9 mouse cellular contexts compared by ENCODE assay signal in genomic region chr16:77593828-77594421, GRCm38 (mm10). TPM values are rescaled to one million over a fixed set of nuclear protein-coding genes. Genes with fewer than 3 reads are reported as not detected.
A peak's percentile ranks its signal among the peaks of the same experiment; 100 is the strongest.
DNase-seq lines count a peak whose midpoint lies in the region; ATAC-seq and TF ChIP-seq lines count a peak whose summit lies in the region.
"Had no signal": no experiment of that assay in that cellular context is flagged by ENCODE, and none has a peak within 500 bp of the region (broad histone marks: within the 10 kb centered on the region; RNA-seq: fewer than 3 reads in every experiment).

No protein-coding gene starts in this region.

- H3K9ac ChIP-seq in limb, embryonic 12.5 days (replicated peaks) = no peak overlapping the region
- peak overlapping the region; percentile 38 for H3K9ac ChIP-seq in forebrain, embryonic 13.5 days
- H3K9ac ChIP-seq in heart, postnatal 0 days (replicated peaks; ENCODE audit: low read depth, low read length) = peak overlapping the region; percentile 21; the same call in 1 of the 2 replicates

- no peaks in the 10 kb centered on the region for H3K27me3 ChIP-seq in limb, embryonic 12.5 days
- no peaks in the 10 kb centered on the region for H3K27me3 ChIP-seq in limb, embryonic 10.5 days (ENCODE audit: low read depth, poor library complexity, severe bottlenecking)
- H3K27me3 ChIP-seq in forebrain, embryonic 13.5 days = no peaks in the 10 kb centered on the region
- H3K27me3 ChIP-seq in heart, postnatal 0 days (ENCODE audit: control insufficient read depth, insufficient read depth, low read length) = no peaks in the 10 kb centered on the region
- H3K27me3 ChIP-seq: CH12.LX had no signal

- H3K27ac ChIP-seq in limb, embryonic 12.5 days = peak overlapping the region; percentile 1; the same call in 1 of the 2 replicates
- H3K27ac ChIP-seq in limb, embryonic 10.5 days = no peak overlapping the region
- peak overlapping the region; percentile 88 for H3K27ac ChIP-seq in forebrain, embryonic 13.5 days
- H3K27ac ChIP-seq in heart, postnatal 0 days (ENCODE audit: low read depth) = peak overlapping the region; percentile 69

- no peaks in the 10 kb centered on the region for H3K36me3 ChIP-seq in limb, embryonic 12.5 days
- H3K36me3 ChIP-seq in limb, embryonic 10.5 days = no peaks in the 10 kb centered on the region; the same call in 1 of the 2 replicates
- peaks cover 3% of the 10 kb centered on the region; the same call in 1 of the 2 replicates for H3K36me3 ChIP-seq in forebrain, embryonic 13.5 days (ENCODE audit: poor library complexity, severe bottlenecking)
- H3K36me3 ChIP-seq in heart, postnatal 0 days (replicated peaks; ENCODE audit: control insufficient read depth, insufficient read depth, low read length) = 0 out of 2 replicates have a peak, but pooled peaks cover 3% of the 10 kb centered on the region

- peaks cover 5% of the 10 kb centered on the region; the same call in 1 of the 2 replicates for H3K9me3 ChIP-seq in limb, embryonic 12.5 days
- no peaks in the 10 kb centered on the region for H3K9me3 ChIP-seq in limb, embryonic 10.5 days (replicated peaks)
- H3K9me3 ChIP-seq in forebrain, embryonic 13.5 days (replicated peaks) = no peaks in the 10 kb centered on the region
- H3K9me3 ChIP-seq in heart, postnatal 0 days (replicated peaks; ENCODE audit: control insufficient read depth, low read length) = no peaks in the 10 kb centered on the region

- ATAC-seq in limb, embryonic 12.5 days (ENCODE audit: insufficient number of reproducible peaks, insufficient read depth, low FRiP score, low TSS enrichment, low read depth) = no peak
- peak; percentile 86 for ATAC-seq in forebrain, embryonic 13.5 days
- peak; percentile 51; the same call in 1 of the 2 replicates for ATAC-seq in heart, postnatal 0 days (ENCODE audit: insufficient read depth, low read depth)

- no peak overlapping the region for H3K4me2 ChIP-seq in limb, embryonic 12.5 days
- H3K4me2 ChIP-seq in forebrain, embryonic 13.5 days = peak overlapping the region; percentile 56
- H3K4me2 ChIP-seq in heart, postnatal 0 days (ENCODE audit: low read depth, low read length) = peak overlapping the region; percentile 58

- H3K4me3 ChIP-seq in limb, embryonic 12.5 days (replicated peaks) = no peak overlapping the region
- H3K4me3 ChIP-seq in limb, embryonic 10.5 days = no peak overlapping the region
- H3K4me3 ChIP-seq in forebrain, embryonic 13.5 days = peak overlapping the region; percentile 36
- H3K4me3 ChIP-seq in heart, postnatal 0 days (ENCODE audit: low read depth, low read length) = peak overlapping the region; percentile 46

- peaks cover 12% of the 10 kb centered on the region for H3K4me1 ChIP-seq in limb, embryonic 12.5 days (replicated peaks)
- no peaks in the 10 kb centered on the region; the same call in 1 of the 2 replicates for H3K4me1 ChIP-seq in limb, embryonic 10.5 days
- H3K4me1 ChIP-seq in forebrain, embryonic 13.5 days = peaks cover 27% of the 10 kb centered on the region
- no peaks in the 10 kb centered on the region; the same call in 1 of the 2 replicates for H3K4me1 ChIP-seq in heart, postnatal 0 days (ENCODE audit: control insufficient read depth, insufficient read depth)

- TF ChIP-seq CTCF in heart, postnatal 0 days (IDR thresholded peaks at IDR 0.05; ENCODE audit: low read depth) = no peak

- WGBS in limb, embryonic 12.5 days = 64% methylated on average over 12 of the region's 12 CpGs
- 80% methylated on average over 12 of the region's 12 CpGs for WGBS in limb, embryonic 10.5 days
- WGBS in forebrain, embryonic 13.5 days = 9% methylated on average over 12 of the region's 12 CpGs
- whole genome bisulfite sequencing in heart, postnatal 0 days = 13% methylated on average over 12 of the region's 12 CpGs

- no peak for TF ChIP-seq EP300 in heart, postnatal 0 days (IDR thresholded peaks at IDR 0.05; ENCODE audit: low read depth)

- DNase-seq in limb, embryonic 10.5 days (ENCODE audit: low spot score) = no peak
- peak; percentile 50 for DNase-seq in heart, postnatal 0 days (ENCODE audit: low spot score)
- peak; percentile 77 to 78 for DNase-seq in layer of hippocampus, adult 8-10 months (ENCODE audit: low spot score in 2 of 2)
- DNase-seq in lung, postnatal 25 days (ENCODE audit: low spot score) = peak; percentile 32
- peak; percentile 68 for DNase-seq in right cerebral cortex, postnatal 14 days
- DNase-seq in natural killer cell, adult 2 months (ENCODE audit: low spot score in 2 of 2) = no peak

RNA-seq across cellular contexts. Expression of gene Gm11146, which starts 8.0 kb away (rescaled TPM):
- polyA plus RNA-seq in limb, embryonic 12.5 days (2016; fragmentation: Nextera tagmentation; extraction: Ambion mirVana) = not detected in 2 replicates
- polyA plus RNA-seq in limb, embryonic 10.5 days (2016; fragmentation: Nextera tagmentation; extraction: Ambion mirVana) = not detected in 2 replicates
- not detected in 2 replicates for polyA plus RNA-seq in forebrain, embryonic 13.5 days (2015; fragmentation: Nextera tagmentation; extraction: Ambion mirVana)
- not detected in 2 replicates for total RNA-seq in heart, postnatal 0 days (2014; rRNA removed; ENCODE audit: low replicate concordance)
- polyA plus RNA-seq in heart, postnatal 0 days (2015; fragmentation: Nextera tagmentation; extraction: Ambion mirVana) = not detected in 2 replicates
- not detected for total RNA-seq in layer of hippocampus, adult 8-10 months (2022)
- total RNA-seq: CH12.LX had no signal

Comparison
In these comparisons a context has a peak if more than half of its experiments do, and no peak if none do; other contexts are left out.
1. H3K4me3 ChIP-seq: peak in forebrain, embryonic 13.5 days (single experiment) and heart, postnatal 0 days (single experiment); none in limb, embryonic 12.5 days (single experiment) and limb, embryonic 10.5 days (single experiment).
2. DNase-seq: peak in heart, postnatal 0 days (single experiment), layer of hippocampus, adult 8-10 months (2 of 2), lung, postnatal 25 days (single experiment) and right cerebral cortex, postnatal 14 days (single experiment); none in limb, embryonic 10.5 days (single experiment) and natural killer cell, adult 2 months (0 of 2).